ENCODE assay signal across 9 mouse cellular contexts in the genomic region with DNA sequence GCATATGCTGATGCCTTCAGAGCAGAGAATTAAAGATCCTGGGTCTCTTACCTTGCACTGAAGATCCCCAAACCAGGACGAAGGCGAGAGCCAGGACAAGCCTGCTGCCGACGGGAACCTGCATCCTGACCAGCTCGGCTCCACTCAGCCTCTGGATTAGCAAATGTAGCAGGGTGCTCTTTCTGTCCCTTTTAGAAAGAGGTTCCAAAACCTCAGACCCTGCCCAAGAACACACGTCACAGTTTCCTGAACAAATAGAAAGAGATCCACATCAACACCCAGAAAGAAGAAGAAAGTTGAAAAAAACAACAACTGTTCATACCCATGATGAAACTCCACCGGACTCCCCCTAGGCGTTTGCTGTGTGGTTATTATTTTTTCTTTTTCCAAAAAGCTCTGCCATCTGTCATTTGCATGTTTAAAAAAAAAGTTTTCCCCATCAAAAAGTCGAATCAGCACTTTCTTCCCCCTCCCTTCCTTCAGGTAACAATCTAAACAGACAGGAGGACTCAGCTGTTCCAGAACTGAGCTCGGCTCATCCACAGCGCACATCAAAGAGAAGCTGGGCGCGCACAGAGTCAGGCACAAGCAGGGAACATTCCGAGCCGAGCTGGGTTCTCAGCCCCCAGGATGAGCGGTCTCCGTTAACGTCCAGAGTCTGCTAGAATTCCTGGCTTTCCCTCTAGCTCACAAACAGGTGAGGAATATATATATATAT. TPM values are rescaled to one million over a fixed set of nuclear protein-coding genes. Genes with fewer than 3 reads are reported as not detected.
DNase-seq lines count a peak whose midpoint lies in the region; ATAC-seq lines count a peak whose summit lies in the region.
"Had no signal": no experiment of that assay in that cellular context is flagged by ENCODE, and none has a peak within 500 bp of the region (broad histone marks: within the 10 kb centered on the region; RNA-seq: fewer than 3 reads in every experiment).

No protein-coding gene starts in this region.

- H3K4me1 ChIP-seq in embryonic facial prominence, embryonic 12.5 days: 0 out of 2 replicates have a peak, but pooled peaks cover 2% of the 10 kb centered on the region
- H3K4me1 ChIP-seq in heart, embryonic 13.5 days: peaks cover 12% of the 10 kb centered on the region
- peaks cover 13% of the 10 kb centered on the region for H3K4me1 ChIP-seq in kidney, embryonic 15.5 days

- WGBS in embryonic facial prominence, embryonic 12.5 days: 16% methylated on average over 18 of the region's 18 CpGs
- WGBS in heart, embryonic 13.5 days: 11% methylated on average over 18 of the region's 18 CpGs
- WGBS in kidney, embryonic 15.5 days: 13% methylated on average over 18 of the region's 18 CpGs

- H3K27ac ChIP-seq in embryonic facial prominence, embryonic 12.5 days: no peak overlapping the region
- H3K27ac ChIP-seq in heart, embryonic 13.5 days (replicated peaks): no peak overlapping the region
- no peak overlapping the region for H3K27ac ChIP-seq in kidney, embryonic 15.5 days

- peaks cover 12% of the 10 kb centered on the region; the same call in 1 of the 2 replicates for H3K27me3 ChIP-seq in embryonic facial prominence, embryonic 12.5 days
- H3K27me3 ChIP-seq in heart, embryonic 13.5 days (replicated peaks): peaks cover 30% of the 10 kb centered on the region
- H3K27me3 ChIP-seq in kidney, embryonic 15.5 days: peaks cover 20% of the 10 kb centered on the region

- no peaks in the 10 kb centered on the region for H3K9me3 ChIP-seq in embryonic facial prominence, embryonic 12.5 days
- no peaks in the 10 kb centered on the region for H3K9me3 ChIP-seq in heart, embryonic 13.5 days
- H3K9me3 ChIP-seq in kidney, embryonic 15.5 days (replicated peaks): no peaks in the 10 kb centered on the region
- H3K9me3 ChIP-seq: G1E had no signal

- peak overlapping the region; percentile 28 for H3K4me3 ChIP-seq in embryonic facial prominence, embryonic 12.5 days
- peak overlapping the region; percentile 44 for H3K4me3 ChIP-seq in heart, embryonic 13.5 days
- H3K4me3 ChIP-seq in kidney, embryonic 15.5 days (replicated peaks): peak overlapping the region; percentile 35

- peak; percentile 30 for DNase-seq in layer of hippocampus, adult 11-12 months (ENCODE audit: low spot score)
- DNase-seq in layer of hippocampus, adult 9-10 months (ENCODE audit: low spot score): no peak
- DNase-seq in lung, postnatal 14 days: peak; percentile 75
- peak; percentile 61 to 66 for DNase-seq in spleen, adult 18-20 months
- no peak for DNase-seq in cerebellum, adult 9-11 months

- H3K36me3 ChIP-seq in embryonic facial prominence, embryonic 12.5 days: no peaks in the 10 kb centered on the region
- no peaks in the 10 kb centered on the region for H3K36me3 ChIP-seq in heart, embryonic 13.5 days
- H3K36me3 ChIP-seq in kidney, embryonic 15.5 days: no peaks in the 10 kb centered on the region
- H3K36me3 ChIP-seq: G1E had no signal

- H3K9ac ChIP-seq in embryonic facial prominence, embryonic 12.5 days: no peak overlapping the region
- H3K9ac ChIP-seq in heart, embryonic 13.5 days: peak overlapping the region; percentile 62; the same call in 1 of the 2 replicates
- peak overlapping the region; percentile 3; the same call in 1 of the 2 replicates for H3K9ac ChIP-seq in kidney, embryonic 15.5 days

- peak overlapping the region; percentile 54 for H3K4me2 ChIP-seq in embryonic facial prominence, embryonic 12.5 days (replicated peaks)
- peak overlapping the region; percentile 75 for H3K4me2 ChIP-seq in heart, embryonic 13.5 days
- peak overlapping the region; percentile 65 for H3K4me2 ChIP-seq in kidney, embryonic 15.5 days

- no peak for ATAC-seq in embryonic facial prominence, embryonic 12.5 days (ENCODE audit: insufficient number of reproducible peaks, insufficient read depth, low FRiP score, low TSS enrichment)
- ATAC-seq in heart, embryonic 13.5 days (ENCODE audit: extremely low read depth, insufficient number of reproducible peaks, low FRiP score, low TSS enrichment): no peak
- ATAC-seq in kidney, embryonic 15.5 days (replicated peaks; ENCODE audit: low FRiP score): no peak

RNA-seq across cellular contexts. Expression of a gene that starts 19.5 kb away (rescaled TPM):
- 4.3 and 6.0 TPM in 2 replicates for polyA plus RNA-seq in embryonic facial prominence, embryonic 12.5 days (2016; fragmentation: Nextera tagmentation; extraction: Ambion mirVana)
- polyA plus RNA-seq in heart, embryonic 13.5 days (2015; fragmentation: Nextera tagmentation; extraction: Ambion mirVana): 8.2 and 8.6 TPM in 2 replicates
- polyA plus RNA-seq in kidney, embryonic 15.5 days (2015; fragmentation: Nextera tagmentation; extraction: Ambion mirVana): 8.6 and 9.9 TPM in 2 replicates

RNA-seq across cellular contexts. Expression of a gene that starts 21.1 kb away (rescaled TPM):
- polyA plus RNA-seq in embryonic facial prominence, embryonic 12.5 days (2016; fragmentation: Nextera tagmentation; extraction: Ambion mirVana): 75.8 and 78.1 TPM in 2 replicates
- polyA plus RNA-seq in heart, embryonic 13.5 days (2015; fragmentation: Nextera tagmentation; extraction: Ambion mirVana): 67.5 and 70.3 TPM in 2 replicates
- polyA plus RNA-seq in kidney, embryonic 15.5 days (2015; fragmentation: Nextera tagmentation; extraction: Ambion mirVana): 79.3 and 81.7 TPM in 2 replicates

RNA-seq across cellular contexts. Expression of a gene that starts 58.2 kb away (rescaled TPM):
- 28.1 and 28.4 TPM in 2 replicates for polyA plus RNA-seq in embryonic facial prominence, embryonic 12.5 days (2016; fragmentation: Nextera tagmentation; extraction: Ambion mirVana)
- polyA plus RNA-seq in heart, embryonic 13.5 days (2015; fragmentation: Nextera tagmentation; extraction: Ambion mirVana): 26.6 and 27.0 TPM in 2 replicates
- 28.1 and 29.9 TPM in 2 replicates for polyA plus RNA-seq in kidney, embryonic 15.5 days (2015; fragmentation: Nextera tagmentation; extraction: Ambion mirVana)

RNA-seq across cellular contexts. Expression of a gene that starts 58.5 kb away (rescaled TPM):
- 0.75 and 0.92 TPM in 2 replicates for polyA plus RNA-seq in embryonic facial prominence, embryonic 12.5 days (2016; fragmentation: Nextera tagmentation; extraction: Ambion mirVana)
- 0.56 and 0.61 TPM in 2 replicates for polyA plus RNA-seq in heart, embryonic 13.5 days (2015; fragmentation: Nextera tagmentation; extraction: Ambion mirVana)
- polyA plus RNA-seq in kidney, embryonic 15.5 days (2015; fragmentation: Nextera tagmentation; extraction: Ambion mirVana): 0.71 and 0.72 TPM in 2 replicates

Comparison
In these comparisons a context has a peak if more than half of its experiments do, and no peak if none do; other contexts are left out.
1. DNase-seq: peak in layer of hippocampus, adult 11-12 months (single experiment), lung, postnatal 14 days (single experiment) and spleen, adult 18-20 months (2 of 2); none in layer of hippocampus, adult 9-10 months (single experiment) and cerebellum, adult 9-11 months (single experiment).
2. Peak in every context shown above with its lines, with median percentiles within 50 percentile points of each other: H3K4me2 ChIP-seq and H3K4me3 ChIP-seq.